In genomic region chr12:64916735-64917134, GRCm38 (mm10) we compare ENCODE assay signal across 16 mouse cellular contexts. TPM values are rescaled to one million over a fixed set of nuclear protein-coding genes. Genes with fewer than 3 reads are reported as not detected.
DNase-seq lines count a peak whose midpoint lies in the region; ATAC-seq and TF ChIP-seq lines count a peak whose summit lies in the region.
"Had no signal": no experiment of that assay in that cellular context is flagged by ENCODE, and none has a peak within 500 bp of the region (broad histone marks: within the 10 kb centered on the region; RNA-seq: fewer than 3 reads in every experiment).

No protein-coding gene starts in this region.

- intact Hi-C loops in left cerebral cortex, postnatal 25 days (cut with DNase I) = no loop called here

- H3K4me1 ChIP-seq in hindbrain, embryonic 14.5 days (replicated peaks; ENCODE audit: control insufficient read depth, insufficient read depth, low read length) = 0 out of 2 replicates have a peak, but pooled peaks cover 3% of the 10 kb centered on the region
- H3K4me1 ChIP-seq in hindbrain, postnatal 0 days (ENCODE audit: insufficient read depth, low read length) = no peaks in the 10 kb centered on the region
- peaks cover 16% of the 10 kb centered on the region for H3K4me1 ChIP-seq in liver, embryonic 15.5 days (replicated peaks)
- H3K4me1 ChIP-seq in neural tube, embryonic 15.5 days = peaks cover 11% of the 10 kb centered on the region; the same call in 1 of the 2 replicates
- H3K4me1 ChIP-seq: embryonic facial prominence, embryonic 10.5 days; hindbrain, embryonic 12.5 days had no signal

- H3K4me2 ChIP-seq in hindbrain, embryonic 14.5 days (replicated peaks) = peak overlapping the region; percentile 85
- no peak overlapping the region for H3K4me2 ChIP-seq in hindbrain, postnatal 0 days (ENCODE audit: low read depth, low read length)
- H3K4me2 ChIP-seq in liver, embryonic 15.5 days = peak overlapping the region; percentile 98; the same call in 1 of the 2 replicates
- H3K4me2 ChIP-seq in neural tube, embryonic 15.5 days = peak overlapping the region; percentile 70; the same call in 1 of the 2 replicates

- peaks cover 9% of the 10 kb centered on the region for H3K36me3 ChIP-seq in hindbrain, embryonic 14.5 days (replicated peaks; ENCODE audit: control insufficient read depth, insufficient read depth)
- H3K36me3 ChIP-seq in hindbrain, postnatal 0 days (ENCODE audit: insufficient read depth, low read length) = no peaks in the 10 kb centered on the region
- no peaks in the 10 kb centered on the region for H3K36me3 ChIP-seq in liver, embryonic 15.5 days (replicated peaks)
- peaks cover 4% of the 10 kb centered on the region; the same call in 1 of the 2 replicates for H3K36me3 ChIP-seq in neural tube, embryonic 15.5 days
- H3K36me3 ChIP-seq: embryonic facial prominence, embryonic 10.5 days; hindbrain, embryonic 12.5 days had no signal

- H3K9me3 ChIP-seq in hindbrain, embryonic 14.5 days (ENCODE audit: control insufficient read depth, low read length) = no peaks in the 10 kb centered on the region
- H3K9me3 ChIP-seq in hindbrain, postnatal 0 days (ENCODE audit: low read length) = no peaks in the 10 kb centered on the region
- H3K9me3 ChIP-seq in liver, embryonic 15.5 days (replicated peaks) = no peaks in the 10 kb centered on the region
- no peaks in the 10 kb centered on the region for H3K9me3 ChIP-seq in neural tube, embryonic 15.5 days (replicated peaks)
- H3K9me3 ChIP-seq: embryonic facial prominence, embryonic 10.5 days; heart, embryonic 13.5 days; hindbrain, embryonic 12.5 days had no signal

- TF ChIP-seq CTCF in hindbrain, postnatal 0 days (IDR thresholded peaks at IDR 0.05; ENCODE audit: low read depth) = no peak

- no peak overlapping the region for H3K27ac ChIP-seq in hindbrain, embryonic 14.5 days
- H3K27ac ChIP-seq in hindbrain, postnatal 0 days = no peak overlapping the region
- no peak overlapping the region for H3K27ac ChIP-seq in liver, embryonic 15.5 days (replicated peaks)
- H3K27ac ChIP-seq in neural tube, embryonic 15.5 days (replicated peaks) = no peak overlapping the region
- H3K27ac ChIP-seq: embryonic facial prominence, embryonic 10.5 days; heart, embryonic 13.5 days; hindbrain, embryonic 12.5 days had no signal

- ATAC-seq in hindbrain, embryonic 14.5 days (ENCODE audit: low FRiP score) = no peak
- ATAC-seq in hindbrain, postnatal 0 days = no peak
- ATAC-seq in liver, embryonic 15.5 days (ENCODE audit: insufficient read depth) = no peak
- ATAC-seq in neural tube, embryonic 15.5 days (ENCODE audit: low FRiP score) = no peak

- H3K27me3 ChIP-seq in hindbrain, embryonic 14.5 days (ENCODE audit: control insufficient read depth, insufficient read depth, low read length) = no peaks in the 10 kb centered on the region
- H3K27me3 ChIP-seq in hindbrain, postnatal 0 days (ENCODE audit: insufficient read depth, low read length) = no peaks in the 10 kb centered on the region
- H3K27me3 ChIP-seq in liver, embryonic 15.5 days = peaks cover 22% of the 10 kb centered on the region
- H3K27me3 ChIP-seq in neural tube, embryonic 15.5 days (replicated peaks) = 0 out of 2 replicates have a peak, but pooled peaks cover 2% of the 10 kb centered on the region
- H3K27me3 ChIP-seq: hindbrain, embryonic 12.5 days had no signal

- no peak overlapping the region for H3K9ac ChIP-seq in hindbrain, embryonic 14.5 days
- no peak overlapping the region for H3K9ac ChIP-seq in hindbrain, postnatal 0 days (replicated peaks; ENCODE audit: low read length)
- H3K9ac ChIP-seq in liver, embryonic 15.5 days = no peak overlapping the region
- H3K9ac ChIP-seq in neural tube, embryonic 15.5 days (replicated peaks) = no peak overlapping the region; the same call in 1 of the 2 replicates
- H3K9ac ChIP-seq: heart, embryonic 13.5 days; hindbrain, embryonic 12.5 days had no signal

- H3K4me3 ChIP-seq in hindbrain, embryonic 14.5 days (replicated peaks; ENCODE audit: low read length) = no peak overlapping the region
- H3K4me3 ChIP-seq in hindbrain, postnatal 0 days (ENCODE audit: low read length) = no peak overlapping the region
- H3K4me3 ChIP-seq in liver, embryonic 15.5 days (replicated peaks) = no peak overlapping the region
- no peak overlapping the region for H3K4me3 ChIP-seq in neural tube, embryonic 15.5 days (replicated peaks)

- DNase-seq in hindbrain, embryonic 14.5 days (ENCODE audit: low spot score) = no peak
- no peak for DNase-seq in hindbrain, postnatal 0 days (ENCODE audit: low spot score)
- DNase-seq in liver = no peak
- DNase-seq in neural tube, embryonic 10.5 days (ENCODE audit: extremely low spot score, low spot score) = no peak
- no peak for DNase-seq in left cerebral cortex, postnatal 25 days (ENCODE audit: low spot score in 2 of 2)
- DNase-seq: adrenal gland, postnatal 14 days; cerebellum, adult 11-12 months; cerebellum, adult 9-10 months; cerebellum, postnatal 25 days; gastrocnemius, postnatal 36 days; heart, postnatal 36 days had no signal

RNA-seq across cellular contexts. Expression of gene Gm527, which starts 1.0 kb away (rescaled TPM):
- 3.7 and 5.3 TPM in 2 replicates for polyA plus RNA-seq in hindbrain, embryonic 14.5 days (2014; fragmentation: Nextera tagmentation; extraction: Ambion mirVana)
- 10.9 and 19.3 TPM in 2 replicates for total RNA-seq in hindbrain, postnatal 0 days (2014; rRNA removed)
- 1.2 and 2.3 TPM in 2 replicates for polyA plus RNA-seq in hindbrain, postnatal 0 days (2015; fragmentation: Nextera tagmentation; extraction: Ambion mirVana)
- polyA plus RNA-seq in liver, embryonic 15.5 days (2015; fragmentation: Nextera tagmentation; extraction: Ambion mirVana) = 0.43 and 0.79 TPM in 2 replicates
- 2.6 and 5.0 TPM in 2 replicates for polyA plus RNA-seq in neural tube, embryonic 15.5 days (2015; fragmentation: Nextera tagmentation; extraction: Ambion mirVana)
- 10 to 100 TPM; 15.4 to 18.6 TPM for total RNA-seq in left cerebral cortex, postnatal 25 days (2021)

RNA-seq across cellular contexts. Expression of gene Klhl28, which starts 48.6 kb away (rescaled TPM):
- polyA plus RNA-seq in hindbrain, embryonic 14.5 days (2014; fragmentation: Nextera tagmentation; extraction: Ambion mirVana) = 33.1 and 33.8 TPM in 2 replicates
- 15.7 TPM in 2 replicates for total RNA-seq in hindbrain, postnatal 0 days (2014; rRNA removed)
- polyA plus RNA-seq in hindbrain, postnatal 0 days (2015; fragmentation: Nextera tagmentation; extraction: Ambion mirVana) = 20.7 and 21.4 TPM in 2 replicates
- 2.8 and 3.5 TPM in 2 replicates for polyA plus RNA-seq in liver, embryonic 15.5 days (2015; fragmentation: Nextera tagmentation; extraction: Ambion mirVana)
- polyA plus RNA-seq in neural tube, embryonic 15.5 days (2015; fragmentation: Nextera tagmentation; extraction: Ambion mirVana) = 22.7 and 23.4 TPM in 2 replicates
- total RNA-seq in left cerebral cortex, postnatal 25 days (2021) = 10 to 100 TPM; 24.2 to 24.5 TPM

RNA-seq across cellular contexts. Expression of gene Togaram1, which starts 48.9 kb away (rescaled TPM):
- polyA plus RNA-seq in hindbrain, embryonic 14.5 days (2014; fragmentation: Nextera tagmentation; extraction: Ambion mirVana) = 25.1 and 26.4 TPM in 2 replicates
- 22.0 and 26.9 TPM in 2 replicates for total RNA-seq in hindbrain, postnatal 0 days (2014; rRNA removed)
- 14.3 and 15.9 TPM in 2 replicates for polyA plus RNA-seq in hindbrain, postnatal 0 days (2015; fragmentation: Nextera tagmentation; extraction: Ambion mirVana)
- 6.0 and 6.5 TPM in 2 replicates for polyA plus RNA-seq in liver, embryonic 15.5 days (2015; fragmentation: Nextera tagmentation; extraction: Ambion mirVana)
- polyA plus RNA-seq in neural tube, embryonic 15.5 days (2015; fragmentation: Nextera tagmentation; extraction: Ambion mirVana) = 21.2 and 23.4 TPM in 2 replicates
- total RNA-seq in left cerebral cortex, postnatal 25 days (2021) = 10 to 100 TPM; 55.8 to 56.7 TPM
